Mouse (Mus musculus) lung, adult 2 months (tissue): Measurements from ENCODE around the gene Stk32c.

Experiments
- CTCF ChIP-seq: fragments of 200-500 bp; IDR thresholded peaks from 2 replicates; pipeline ENCODE4 v1.5.1; 2011; ENCODE audit warnings: mild to moderate bottlenecking, low read length, control low read depth; ENCODE audit not compliant: insufficient read depth
- POLR2A ChIP-seq: fragments of 200-500 bp; IDR thresholded peaks from 2 replicates; pipeline ENCODE4 v1.6.1; 2011; ENCODE audit warnings: low read depth, mild to moderate bottlenecking, control low read depth, low read length, borderline replicate concordance; ENCODE audit errors: extremely low read depth

GRCm38 (mm10) chr7:139222341-139222740, 9.2 kb upstream of the Stk32c start:
- no peak for TF ChIP-seq POLR2A
- TF ChIP-seq CTCF, result no peak
